Mouse (Mus musculus) neural tube, embryonic 14.5 days (tissue): ENCODE data around the gene Zbtb43. TPM values are rescaled to one million over a fixed set of nuclear protein-coding genes. Genes with fewer than 3 reads are reported as not detected.

Experiments
- ATAC-seq: fragments of 200-750 bp; cut with Nextera tagmentation; 2 replicates; pipeline ENCODE4 v1.8.0; 2017; ENCODE audit warnings: low read depth, mild to moderate bottlenecking, moderate TSS enrichment, moderate library complexity
- H3K27ac ChIP-seq: fragments of 300-500 bp; sonication (generic); 2 replicates; pipeline ENCODE4 v1.5.1; 2014; ENCODE audit warnings: low read depth, mild to moderate bottlenecking, control low read depth, low read length, moderate library complexity, mixed read lengths
- H3K27me3 ChIP-seq: fragments of 300-500 bp; sonication (generic); 2 replicates; pipeline ENCODE4 v1.6.1; 2014; ENCODE audit warnings: low read length; ENCODE audit not compliant: control insufficient read depth, insufficient read depth
- H3K36me3 ChIP-seq: fragments of 300-500 bp; sonication (generic); 2 replicates; pipeline ENCODE4 v1.6.1; 2014; ENCODE audit warnings: low read length, mixed read lengths; ENCODE audit not compliant: control insufficient read depth, insufficient read depth
- H3K4me1 ChIP-seq: fragments of 300-500 bp; sonication (generic); 2 replicates; pipeline ENCODE4 v1.6.1; 2014; ENCODE audit warnings: low read length; ENCODE audit not compliant: control insufficient read depth, insufficient read depth
- H3K4me2 ChIP-seq: fragments of 300-500 bp; sonication (generic); 2 replicates; pipeline ENCODE4 v1.6.1; 2014; ENCODE audit warnings: mild to moderate bottlenecking, low read depth, low read length, control low read depth
- H3K4me3 ChIP-seq: fragments of 300-500 bp; sonication (generic); 2 replicates; pipeline ENCODE4 v1.5.1; 2014; ENCODE audit warnings: low read depth, low read length, control low read depth, mixed read lengths
- H3K9ac ChIP-seq: fragments of 300-500 bp; sonication (generic); replicated peaks from 2 replicates; pipeline ENCODE4 v1.6.1; 2014; ENCODE audit warnings: low read depth, mild to moderate bottlenecking, control low read depth, low read length, mixed read lengths
- H3K9me3 ChIP-seq: fragments of 300-500 bp; sonication (generic); 2 replicates; pipeline ENCODE4 v1.6.1; 2016; ENCODE audit warnings: low read length; ENCODE audit not compliant: control insufficient read depth
- WGBS: fragments of 180-500 bp; shearing (Covaris S2); extraction: QIAGEN DNeasy Blood & Tissue Kit; methylation state at CpG from one replicate; pipeline ENCODE4 v1.1.7; 2014; 5-methylcytosine and 5-hydroxymethylcytosine counted together
- polyA plus RNA-seq: library from polyadenylated mRNA; unstranded; fragments of >200 nt; fragmentation: Nextera tagmentation; extraction: Ambion mirVana; gene quantifications from 2 replicates; pipeline ENCODE4 v1.2.1, GENCODE M21; 2014

Zbtb43 gene
- polyA plus RNA-seq, 1 experiment from 2014 or later, result 31.9 TPM

DNA sequence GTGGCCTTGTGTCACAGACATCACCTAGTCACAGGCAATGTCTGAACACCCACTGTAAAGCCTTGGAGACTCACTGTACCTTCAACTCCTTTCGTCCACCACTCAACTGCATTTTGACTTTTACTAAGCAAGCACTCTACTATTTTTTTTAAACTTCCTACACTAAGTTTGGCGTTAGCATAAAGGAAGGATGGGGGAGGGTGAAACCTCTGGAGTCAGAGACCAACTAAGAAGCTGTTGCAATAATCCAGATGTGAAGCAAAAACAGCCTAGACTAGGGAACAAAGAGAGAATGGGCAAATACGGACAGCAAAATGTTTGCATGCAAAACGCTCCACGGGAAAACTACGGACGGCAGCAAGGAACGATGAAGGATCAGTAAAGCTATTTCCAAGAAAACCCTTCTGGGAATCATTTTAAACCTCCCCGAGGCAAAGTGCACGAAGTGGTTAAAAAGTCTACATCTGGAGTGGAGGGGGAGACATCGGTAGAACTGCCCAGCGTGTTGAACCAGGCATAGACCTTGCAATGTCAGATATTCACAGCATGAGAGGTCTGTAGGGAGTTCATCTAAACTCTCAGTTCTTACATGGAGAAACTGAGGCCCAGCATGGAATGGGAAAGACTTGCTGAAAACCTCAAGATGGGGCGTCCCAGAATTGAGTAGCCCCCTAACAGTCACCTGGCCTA lies 38.1 kb downstream of the Zbtb43 start:
- no peak for ATAC-seq
- WGBS, result 8% methylated on average over 13 of the region's 13 CpGs

DNA sequence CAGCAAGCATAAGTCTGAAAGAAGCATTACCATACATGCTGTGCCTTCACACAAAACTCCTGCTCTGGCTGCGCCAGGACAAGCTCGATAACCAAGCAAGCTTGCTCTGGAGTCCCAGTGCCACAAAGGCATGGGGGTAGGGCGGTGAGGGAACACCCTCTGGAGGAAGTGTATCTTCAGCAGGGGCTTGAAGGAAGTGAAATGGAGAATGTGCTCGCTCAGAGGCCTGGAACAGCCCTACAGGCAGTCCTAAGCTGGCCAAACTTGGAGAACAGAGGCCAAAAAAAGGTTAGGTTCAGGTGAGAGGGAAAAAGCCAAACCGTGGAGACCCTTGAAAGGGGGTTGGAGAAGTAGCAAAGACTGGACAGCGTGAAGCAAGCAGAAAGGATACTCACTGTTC lies 39.0 kb downstream of the Zbtb43 start:
- Histone ChIP-seq H3K4me1 (peaks cover 12% of the 10 kb centered on the region), H3K27ac (no peak overlapping the region), H3K9ac (no peak overlapping the region), H3K27me3 (no peaks in the 10 kb centered on the region), H3K9me3 (no peaks in the 10 kb centered on the region), H3K4me3 (no peak overlapping the region), H3K4me2 (peak overlapping the region; percentile 93; the same call in 1 of the 2 replicates), H3K36me3 (peaks cover 10% of the 10 kb centered on the region; the same call in 1 of the 2 replicates)
- ATAC-seq, result no peak
- WGBS, result 48% methylated on average over 6 of the region's 6 CpGs

More for the DNA sequence above, 38.1 kb downstream of the Zbtb43 start:
- Histone ChIP-seq H3K27ac (peak overlapping the region; percentile 28), H3K9me3 (no peaks in the 10 kb centered on the region), H3K4me1 (peaks cover 16% of the 10 kb centered on the region), H3K9ac (peak overlapping the region; percentile 96), H3K27me3 (no peaks in the 10 kb centered on the region), H3K4me2 (peak overlapping the region; percentile 93), H3K4me3 (peak overlapping the region; percentile 96), H3K36me3 (peaks cover 10% of the 10 kb centered on the region; the same call in 1 of the 2 replicates)

DNA sequence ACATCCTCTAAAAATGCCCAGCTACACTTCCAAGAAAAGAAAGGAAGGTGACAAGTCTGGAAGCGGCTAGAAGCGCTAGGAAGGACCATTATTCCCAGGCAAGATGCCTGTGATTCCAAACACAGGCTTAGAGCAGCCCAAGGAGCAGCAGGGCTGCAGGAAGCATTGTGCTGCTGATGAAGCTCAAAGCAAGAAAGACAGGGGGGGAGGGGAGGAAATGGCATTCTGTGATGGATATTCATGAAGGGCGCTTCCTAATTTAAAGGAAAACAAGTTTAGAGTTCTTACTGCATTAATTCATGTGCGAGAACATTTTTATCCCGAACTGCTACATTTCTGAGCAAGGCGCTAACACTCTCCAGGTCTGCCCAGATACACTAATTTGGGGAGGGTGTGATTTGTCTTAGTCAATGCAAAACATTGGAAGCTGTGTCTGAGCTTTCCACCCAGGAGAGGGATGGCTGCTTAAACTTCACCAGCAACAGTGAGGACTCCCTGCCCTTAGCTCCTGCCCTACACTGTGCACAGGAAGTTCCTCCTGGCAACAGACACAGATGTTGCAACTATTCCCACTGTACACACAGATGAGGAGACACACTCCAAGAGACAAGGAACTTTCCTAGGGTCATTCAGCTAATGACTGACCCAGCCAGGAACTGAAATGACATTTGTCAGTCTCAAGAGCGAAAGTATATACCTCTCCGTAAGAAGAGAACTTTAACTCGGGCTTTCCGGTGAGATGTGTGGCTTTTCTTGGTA lies 41.5 kb downstream of the Zbtb43 start:
- no peaks in the 10 kb centered on the region for H3K27me3 ChIP-seq
- 68% methylated on average over 10 of the region's 10 CpGs for WGBS

DNA sequence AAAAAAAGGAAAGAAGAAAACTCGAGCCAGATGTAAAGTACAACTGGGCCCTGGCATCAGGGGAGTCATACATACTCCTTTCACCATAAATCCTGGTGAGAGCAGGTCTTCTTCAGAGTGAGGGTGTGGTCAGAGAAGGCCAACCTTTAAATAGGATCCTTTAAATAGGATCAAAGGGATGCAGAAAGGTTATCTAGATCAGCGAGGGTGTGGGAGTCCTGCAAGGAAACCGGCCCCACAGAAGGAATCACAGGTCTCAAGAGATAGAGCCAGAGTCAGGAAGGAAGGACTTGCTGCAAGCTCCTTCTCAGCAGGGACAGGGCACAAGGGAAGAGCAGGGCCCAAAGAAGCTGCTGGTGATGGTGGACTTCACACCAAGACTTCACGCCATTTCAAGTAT lies 50.9 kb downstream of the Zbtb43 start:
- H3K27ac ChIP-seq, result no peak overlapping the region
- 0 out of 2 replicates have a peak, but pooled peaks cover 3% of the 10 kb centered on the region for H3K36me3 ChIP-seq
- H3K4me2 ChIP-seq, result no peak overlapping the region
- no peaks in the 10 kb centered on the region for H3K27me3 ChIP-seq
- H3K9me3 ChIP-seq, result no peaks in the 10 kb centered on the region
- ATAC-seq, result no peak
- no peak overlapping the region for H3K4me3 ChIP-seq
- H3K4me1 ChIP-seq, result 0 out of 2 replicates have a peak, but pooled peaks cover 3% of the 10 kb centered on the region
- 78% methylated on average over 4 of the region's 4 CpGs for WGBS
- no peak overlapping the region for H3K9ac ChIP-seq

More for the DNA sequence above, 41.5 kb downstream of the Zbtb43 start:
- H3K4me2 ChIP-seq, result no peak overlapping the region
- no peak overlapping the region for H3K4me3 ChIP-seq
- peaks cover 12% of the 10 kb centered on the region for H3K4me1 ChIP-seq
- H3K9me3 ChIP-seq, result no peaks in the 10 kb centered on the region
- H3K27ac ChIP-seq, result no peak overlapping the region
- no peak overlapping the region for H3K9ac ChIP-seq
- ATAC-seq, result no peak
- peaks cover 12% of the 10 kb centered on the region; the same call in 1 of the 2 replicates for H3K36me3 ChIP-seq

DNA sequence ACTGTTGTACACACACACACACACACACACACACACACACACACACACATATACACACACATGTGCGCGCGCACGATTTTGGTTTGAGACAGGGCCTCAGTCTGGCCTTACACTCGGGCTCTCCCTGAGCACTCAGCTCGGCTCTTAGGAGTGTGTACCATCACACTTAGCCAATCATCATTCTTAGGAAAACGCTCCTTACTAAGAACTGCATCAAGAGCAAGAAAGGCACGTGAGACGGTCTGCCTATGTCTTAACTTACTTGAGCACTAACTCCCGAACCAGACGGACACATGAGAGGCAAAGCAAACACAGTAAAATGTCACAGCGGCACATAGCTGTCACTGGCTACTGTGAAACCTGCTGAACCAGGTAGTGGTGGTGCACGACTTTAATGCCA lies 54.3 kb downstream of the Zbtb43 start:
- 94% methylated on average over 13 of the region's 13 CpGs for WGBS
- no peak for ATAC-seq

DNA sequence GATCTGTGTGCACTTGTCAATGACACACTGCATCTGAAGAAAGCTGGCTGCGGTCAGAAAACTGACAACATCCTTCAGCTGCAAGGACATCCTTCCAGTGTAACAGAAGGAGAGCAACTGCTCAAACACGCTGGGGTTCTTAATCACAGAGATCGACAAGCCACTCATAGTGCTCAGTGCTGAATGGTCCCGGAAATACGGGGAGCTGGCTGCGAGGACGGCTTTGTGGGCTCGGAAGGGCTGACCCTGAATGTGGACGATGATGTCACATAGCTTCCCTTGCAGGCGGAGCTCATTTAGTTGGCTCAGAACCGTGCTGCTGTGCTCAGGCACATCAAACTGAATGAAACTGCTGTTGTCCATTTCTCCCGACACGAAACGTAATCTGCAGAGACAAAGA lies 56.2 kb downstream of the Zbtb43 start:
- WGBS, result 76% methylated on average over 14 of the region's 14 CpGs
- peaks cover 14% of the 10 kb centered on the region; the same call in 1 of the 2 replicates for H3K36me3 ChIP-seq
- H3K9me3 ChIP-seq, result no peaks in the 10 kb centered on the region
- no peak overlapping the region for H3K9ac ChIP-seq
- H3K27me3 ChIP-seq, result no peaks in the 10 kb centered on the region
- no peak for ATAC-seq
- H3K27ac ChIP-seq, result no peak overlapping the region
- no peak overlapping the region for H3K4me2 ChIP-seq
- H3K4me1 ChIP-seq, result no peaks in the 10 kb centered on the region
- H3K4me3 ChIP-seq, result no peak overlapping the region

More for the DNA sequence above, 54.3 kb downstream of the Zbtb43 start:
- Histone ChIP-seq H3K4me2 (no peak overlapping the region), H3K36me3 (peaks cover 14% of the 10 kb centered on the region; the same call in 1 of the 2 replicates), H3K27me3 (no peaks in the 10 kb centered on the region), H3K9me3 (no peaks in the 10 kb centered on the region), H3K27ac (no peak overlapping the region), H3K4me3 (no peak overlapping the region), H3K9ac (no peak overlapping the region), H3K4me1 (no peaks in the 10 kb centered on the region)

DNA sequence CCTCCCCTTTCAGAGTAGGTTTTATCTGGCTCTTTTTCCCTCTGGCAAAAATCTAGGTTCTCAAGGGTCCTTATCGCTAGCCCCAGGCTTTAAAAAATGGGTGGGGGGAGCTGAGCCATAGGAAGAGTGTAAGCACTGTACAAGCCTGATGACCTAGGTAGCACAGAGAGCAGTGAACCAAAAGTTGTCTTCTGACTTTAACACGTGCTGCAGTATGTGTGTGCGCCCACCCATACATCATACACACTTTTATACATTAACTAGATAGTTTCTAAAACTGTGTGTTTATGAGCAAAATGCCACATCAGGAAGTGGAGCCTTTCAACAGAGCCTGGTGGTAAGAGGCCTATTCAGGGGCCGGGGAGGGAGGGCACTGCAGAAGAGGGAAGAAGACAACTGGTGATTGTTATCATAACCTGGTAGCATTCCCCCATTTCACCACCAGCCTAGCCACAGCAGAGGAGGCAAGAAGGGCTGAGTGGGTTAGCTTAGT lies 64.8 kb downstream of the Zbtb43 start:
- Histone ChIP-seq H3K4me1 (peaks cover 8% of the 10 kb centered on the region), H3K4me2 (no peak overlapping the region), H3K9me3 (no peaks in the 10 kb centered on the region), H3K36me3 (no peaks in the 10 kb centered on the region), H3K9ac (no peak overlapping the region), H3K4me3 (no peak overlapping the region), H3K27ac (no peak overlapping the region), H3K27me3 (no peaks in the 10 kb centered on the region)
- 88% methylated on average over 4 of the region's 4 CpGs for WGBS
- no peak for ATAC-seq

DNA sequence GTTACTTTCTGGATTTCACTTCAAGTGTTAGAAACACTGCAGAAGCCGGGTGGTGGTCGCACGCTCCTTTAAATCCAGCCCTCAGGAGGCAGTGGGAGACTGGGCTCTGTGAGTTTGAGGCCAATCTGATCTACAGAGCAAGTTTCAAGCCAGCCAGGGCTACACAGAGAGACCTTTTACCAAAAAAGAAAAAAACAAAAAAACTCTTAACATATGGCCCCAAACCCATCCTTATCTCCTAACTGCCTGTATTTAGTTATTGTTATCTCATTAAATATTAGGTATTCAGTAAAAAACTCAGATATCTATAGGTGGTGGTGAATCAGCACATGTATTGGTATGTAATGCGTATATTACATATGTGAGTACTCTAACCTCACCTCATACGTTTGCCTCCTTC lies 65.7 kb downstream of the Zbtb43 start:
- WGBS, result 65% methylated on average over 5 of the region's 5 CpGs
- Histone ChIP-seq H3K36me3 (no peaks in the 10 kb centered on the region), H3K27ac (no peak overlapping the region), H3K27me3 (no peaks in the 10 kb centered on the region), H3K4me3 (no peak overlapping the region), H3K9me3 (no peaks in the 10 kb centered on the region), H3K9ac (no peak overlapping the region), H3K4me1 (peaks cover 8% of the 10 kb centered on the region), H3K4me2 (no peak overlapping the region)
- ATAC-seq, result no peak

DNA sequence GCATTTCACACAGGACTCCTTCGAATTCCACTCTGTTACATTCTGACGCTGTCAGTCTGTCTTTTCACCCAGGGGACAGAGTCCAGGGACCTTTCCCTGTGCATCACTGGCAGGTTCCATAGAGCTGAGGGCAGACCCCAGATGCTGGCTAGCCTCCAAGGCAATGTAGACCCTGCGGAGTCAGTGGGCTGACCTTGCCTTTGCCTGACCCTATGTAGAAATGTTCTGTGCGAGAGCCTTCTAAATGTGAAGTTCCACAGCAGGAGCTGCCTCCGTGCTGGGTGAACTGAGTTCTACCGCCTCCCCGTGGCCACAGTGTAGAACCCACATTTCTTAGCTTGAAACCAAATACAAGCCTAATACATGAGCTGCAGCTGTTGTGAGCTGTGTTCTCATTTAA lies 66.1 kb downstream of the Zbtb43 start:
- H3K27ac ChIP-seq, result no peak overlapping the region
- H3K4me2 ChIP-seq, result no peak overlapping the region
- H3K4me3 ChIP-seq, result no peak overlapping the region
- H3K36me3 ChIP-seq, result no peaks in the 10 kb centered on the region
- ATAC-seq, result peak; percentile 41; the same call in 1 of the 2 replicates
- 30% methylated on average over 7 of the region's 7 CpGs for WGBS
- H3K9ac ChIP-seq, result no peak overlapping the region
- no peaks in the 10 kb centered on the region for H3K9me3 ChIP-seq
- H3K4me1 ChIP-seq, result peaks cover 8% of the 10 kb centered on the region
- H3K27me3 ChIP-seq, result no peaks in the 10 kb centered on the region
